Mouse (Mus musculus) midbrain, postnatal 0 days (tissue): ENCODE results near the gene Mcm10. TPM values are rescaled to one million over a fixed set of nuclear protein-coding genes. Genes with fewer than 3 reads are reported as not detected.

ENCODE experiments used
- ATAC-seq: fragments of 200-750 bp; cut with Nextera tagmentation; 2 replicates; pipeline ENCODE4 v1.8.0; 2017; ENCODE audit warnings: moderate number of reproducible peaks, mild to moderate bottlenecking, moderate TSS enrichment, moderate library complexity; ENCODE audit not compliant: low FRiP score
- DNase-seq: peaks from one replicate; pipeline ENCODE4 v3.0.0-alpha.2; 2015; ENCODE audit warnings: low spot score
- H3K27ac ChIP-seq: fragments of 300-500 bp; sonication (generic); 2 replicates; pipeline ENCODE4 v1.5.1; 2014; ENCODE audit warnings: low read depth, mild to moderate bottlenecking, low read length, mixed read lengths
- H3K27me3 ChIP-seq: fragments of 300-500 bp; sonication (generic); 2 replicates; pipeline ENCODE4 v1.6.1; 2014; ENCODE audit warnings: low read length, control low read depth, mixed read lengths; ENCODE audit not compliant: insufficient read depth
- H3K36me3 ChIP-seq: fragments of 300-500 bp; sonication (generic); 2 replicates; pipeline ENCODE4 v1.6.1; 2014; ENCODE audit warnings: low read length, control low read depth, mixed read lengths; ENCODE audit not compliant: insufficient read depth
- H3K4me1 ChIP-seq: fragments of 300-500 bp; sonication (generic); 2 replicates; pipeline ENCODE4 v1.6.1; 2014; ENCODE audit warnings: mild to moderate bottlenecking, control low read depth, antibody characterized with exemption, low read length, mixed read lengths; ENCODE audit not compliant: insufficient read depth
- H3K4me2 ChIP-seq: fragments of 300-500 bp; sonication (generic); 2 replicates; pipeline ENCODE4 v1.6.1; 2014; ENCODE audit warnings: low read depth, mild to moderate bottlenecking, low read length, mixed read lengths; ENCODE audit not compliant: poor library complexity, severe bottlenecking
- H3K4me3 ChIP-seq: fragments of 300-500 bp; sonication (generic); 2 replicates; pipeline ENCODE4 v1.5.1; 2014; ENCODE audit warnings: low read depth, mild to moderate bottlenecking, low read length, moderate library complexity
- H3K9ac ChIP-seq: fragments of 300-500 bp; sonication (generic); replicated peaks from 2 replicates; pipeline ENCODE4 v1.6.1; 2014; ENCODE audit warnings: mild to moderate bottlenecking, low read length, moderate library complexity, mixed read lengths; ENCODE audit not compliant: poor library complexity, severe bottlenecking
- H3K9me3 ChIP-seq: fragments of 300-500 bp; sonication (generic); 2 replicates; pipeline ENCODE4 v1.6.1; 2016; ENCODE audit warnings: low read length, control low read depth
- CTCF ChIP-seq: IDR thresholded peaks from 2 replicates; pipeline ENCODE4 v1.5.1; 2016; ENCODE audit warnings: antibody characterized with exemption, mild to moderate bottlenecking
- WGBS: fragments of 180-500 bp; shearing (Covaris S2); extraction: QIAGEN DNeasy Blood & Tissue Kit; methylation state at CpG from one replicate; pipeline ENCODE4 v1.1.7; 2014; 5-methylcytosine and 5-hydroxymethylcytosine counted together
- polyA plus RNA-seq: library from polyadenylated mRNA; unstranded; fragments of >200 nt; fragmentation: Nextera tagmentation; extraction: Ambion mirVana; gene quantifications from 2 replicates; pipeline ENCODE4 v1.2.1, GENCODE M21; 2015
- total RNA-seq: library from RNA; depleted of rRNA; stranded (reverse); fragments of >200 nt; gene quantifications from 2 replicates; pipeline ENCODE4 v1.2.3, GENCODE M21; 2014

Gene Mcm10
- total and polyA plus RNA-seq, 2 experiments from 2014 or later: 1.3 to 5.0 TPM

DNA sequence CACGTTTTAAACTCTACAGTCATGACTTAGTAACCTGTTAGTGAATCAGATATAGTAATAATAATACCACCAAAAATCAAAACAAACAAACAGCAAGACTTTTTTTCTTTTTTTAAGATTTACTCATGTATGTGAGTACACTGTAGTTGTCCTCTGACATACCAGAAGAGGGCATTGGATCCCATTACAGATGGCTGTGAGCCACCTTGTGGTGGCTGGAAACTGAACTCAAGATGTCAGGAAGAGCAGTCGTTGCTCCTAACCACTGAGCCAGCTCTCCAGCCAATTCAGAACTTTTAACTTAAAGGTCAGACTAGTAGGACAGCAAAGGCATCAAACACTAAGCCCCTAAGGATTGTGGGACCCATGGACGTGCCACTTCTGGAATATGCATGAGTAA lies 13.7 kb downstream of the Mcm10 start:
- peak; percentile 57 for TF ChIP-seq CTCF
- Histone ChIP-seq H3K9ac (no peak overlapping the region), H3K4me1 (no peaks in the 10 kb centered on the region), H3K4me2 (no peak overlapping the region), H3K27ac (no peak overlapping the region), H3K9me3 (no peaks in the 10 kb centered on the region), H3K4me3 (no peak overlapping the region), H3K27me3 (no peaks in the 10 kb centered on the region), H3K36me3 (no peaks in the 10 kb centered on the region)
- ATAC-seq (no peak), DNase-seq (no peak)
- 83% methylated on average over 3 of the region's 3 CpGs for WGBS

GRCm38 (mm10) chr2:4996421-4996824 lies 16.2 kb downstream of the Mcm10 start:
- TF ChIP-seq CTCF: no peak
- 95% methylated on average over 6 of the region's 6 CpGs for WGBS
- Histone ChIP-seq H3K27ac (no peak overlapping the region), H3K9ac (no peak overlapping the region), H3K27me3 (no peaks in the 10 kb centered on the region), H3K4me3 (no peak overlapping the region), H3K4me2 (no peak overlapping the region), H3K36me3 (no peaks in the 10 kb centered on the region), H3K9me3 (no peaks in the 10 kb centered on the region), H3K4me1 (no peaks in the 10 kb centered on the region)
- DNase-seq (no peak), ATAC-seq (no peak)

DNA sequence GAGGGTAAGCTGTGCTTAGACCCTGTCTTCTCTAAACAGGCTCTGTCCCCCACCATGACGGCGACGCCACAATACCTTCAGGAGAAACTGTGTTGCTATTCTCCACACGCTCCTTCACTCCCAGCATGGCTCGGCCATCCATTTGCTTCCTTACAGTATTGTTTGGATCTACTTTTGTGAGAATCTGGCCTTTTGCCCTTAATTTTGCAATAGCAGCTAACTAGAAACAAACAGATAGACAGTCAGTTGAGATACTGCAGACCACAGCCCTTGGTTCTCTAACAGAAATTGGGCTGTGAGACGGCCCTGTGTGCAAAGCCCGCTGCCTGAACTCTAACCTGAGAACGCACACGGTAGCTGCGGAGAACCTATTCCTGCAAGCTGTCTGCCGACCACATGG lies 16.9 kb downstream of the Mcm10 start:
- DNase-seq (no peak), ATAC-seq (no peak)
- H3K27ac ChIP-seq: no peak overlapping the region
- 96% methylated on average over 11 of the region's 11 CpGs for WGBS
- H3K4me1 ChIP-seq: no peaks in the 10 kb centered on the region
- H3K4me2 ChIP-seq: no peak overlapping the region
- no peak overlapping the region for H3K4me3 ChIP-seq
- H3K9me3 ChIP-seq: no peaks in the 10 kb centered on the region
- no peak for TF ChIP-seq CTCF
- no peaks in the 10 kb centered on the region for H3K27me3 ChIP-seq
- H3K36me3 ChIP-seq: no peaks in the 10 kb centered on the region
- H3K9ac ChIP-seq: no peak overlapping the region

DNA sequence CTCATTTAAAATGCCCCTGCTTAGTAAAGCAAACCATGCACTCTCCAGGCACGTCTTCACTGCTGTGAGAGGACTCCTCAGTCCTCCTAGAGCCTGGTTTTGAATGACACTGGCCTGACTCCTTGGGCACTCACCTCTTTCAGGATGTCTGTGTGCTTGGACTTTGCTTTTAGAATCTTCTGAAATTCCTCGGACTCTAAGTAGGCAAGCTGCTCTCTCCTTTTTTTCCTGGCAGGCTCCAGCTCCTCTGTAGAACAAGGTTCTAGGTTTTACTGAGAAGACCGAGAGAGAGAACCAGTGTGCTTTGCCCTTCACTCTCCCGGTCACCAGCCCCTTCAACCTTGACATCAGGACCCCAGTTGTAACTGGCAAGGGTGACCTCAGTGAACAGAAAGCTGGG lies 18.2 kb downstream of the Mcm10 start:
- no peaks in the 10 kb centered on the region for H3K27me3 ChIP-seq
- WGBS: 92% methylated on average over 4 of the region's 4 CpGs
- H3K36me3 ChIP-seq: no peaks in the 10 kb centered on the region
- no peak for TF ChIP-seq CTCF
- no peak overlapping the region for H3K4me2 ChIP-seq
- no peak overlapping the region for H3K9ac ChIP-seq
- H3K4me1 ChIP-seq: no peaks in the 10 kb centered on the region
- no peak for DNase-seq
- H3K4me3 ChIP-seq: no peak overlapping the region
- no peak for ATAC-seq
- no peaks in the 10 kb centered on the region for H3K9me3 ChIP-seq
- no peak overlapping the region for H3K27ac ChIP-seq

DNA sequence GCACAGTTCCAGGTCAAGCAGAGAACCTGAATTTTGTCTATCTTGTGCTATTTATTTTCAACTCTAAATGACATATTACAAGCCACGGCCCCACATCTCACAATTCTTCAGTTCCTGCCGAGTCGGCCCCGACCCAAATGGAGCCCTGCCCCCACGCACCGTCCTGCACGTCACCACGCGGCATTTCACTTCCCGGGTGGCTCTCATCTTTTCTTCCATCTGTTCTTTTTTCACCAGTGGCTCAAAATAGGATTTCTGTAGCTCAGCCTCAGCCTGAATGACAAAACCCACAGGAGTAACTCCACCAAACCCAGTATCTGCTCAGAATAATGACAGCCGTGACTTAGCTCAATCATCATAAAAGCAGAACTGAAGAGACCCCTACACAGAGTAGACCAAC lies 19.0 kb downstream of the Mcm10 start:
- no peak overlapping the region for H3K4me3 ChIP-seq
- H3K27me3 ChIP-seq: no peaks in the 10 kb centered on the region
- H3K27ac ChIP-seq: no peak overlapping the region
- ATAC-seq: no peak
- H3K9ac ChIP-seq: no peak overlapping the region
- no peak for DNase-seq
- no peaks in the 10 kb centered on the region for H3K36me3 ChIP-seq
- no peak overlapping the region for H3K4me2 ChIP-seq
- no peaks in the 10 kb centered on the region for H3K4me1 ChIP-seq
- 81% methylated on average over 11 of the region's 11 CpGs for WGBS
- TF ChIP-seq CTCF: no peak
- no peaks in the 10 kb centered on the region for H3K9me3 ChIP-seq

DNA sequence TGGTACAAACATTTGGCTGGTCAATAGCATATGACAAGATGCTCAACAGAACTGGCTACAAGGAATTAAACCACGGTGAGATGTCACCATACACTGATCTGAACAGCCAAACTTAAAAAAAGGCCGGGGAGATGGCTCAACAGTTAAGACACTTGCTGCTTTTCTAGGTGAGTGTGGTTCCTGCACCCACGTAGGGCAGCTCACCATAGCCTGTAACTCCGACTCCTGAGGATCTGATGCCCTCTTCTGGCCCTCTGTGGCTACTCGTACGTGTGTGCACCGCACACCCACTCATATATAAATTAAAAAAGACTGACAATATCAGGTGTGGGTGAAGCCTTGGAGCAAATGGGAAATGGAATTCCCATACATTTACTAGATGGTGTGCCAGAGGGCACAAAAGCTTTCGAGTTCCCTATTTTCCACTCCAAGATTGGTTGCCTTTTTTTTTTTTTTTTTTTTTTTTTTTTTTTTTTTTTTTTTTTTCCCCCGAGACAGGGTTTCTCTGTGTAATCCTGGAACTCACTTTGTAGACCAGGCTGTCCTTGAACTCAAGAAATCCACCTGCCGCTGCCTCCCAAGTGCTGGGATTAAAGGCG lies 23.7 kb downstream of the Mcm10 start:
- no peaks in the 10 kb centered on the region for H3K9me3 ChIP-seq
- 78% methylated on average over 11 of the region's 11 CpGs for WGBS
- H3K4me2 ChIP-seq: no peak overlapping the region
- DNase-seq (peak; percentile 23), ATAC-seq (no peak)
- H3K9ac ChIP-seq: no peak overlapping the region
- H3K27me3 ChIP-seq: no peaks in the 10 kb centered on the region
- H3K27ac ChIP-seq: no peak overlapping the region
- H3K36me3 ChIP-seq: no peaks in the 10 kb centered on the region
- H3K4me3 ChIP-seq: no peak overlapping the region
- no peaks in the 10 kb centered on the region for H3K4me1 ChIP-seq
- TF ChIP-seq CTCF: peak; percentile 25
